Mouse (Mus musculus) kidney, postnatal 25 days (tissue): ENCODE measurements around the gene Gnaq.
"Not testable (repeated sequence)": the region's sequence is repeated elsewhere in the genome, so short reads cannot be mapped to it uniquely, and the experiment has no call there.

Source experiments
- DNase-seq, 2 experiments: peaks; one replicate each; pipeline ENCODE4 v3.0.0; 2021; ENCODE audit warnings: mixed read lengths in 2 of 2

Gnaq gene

DNA sequence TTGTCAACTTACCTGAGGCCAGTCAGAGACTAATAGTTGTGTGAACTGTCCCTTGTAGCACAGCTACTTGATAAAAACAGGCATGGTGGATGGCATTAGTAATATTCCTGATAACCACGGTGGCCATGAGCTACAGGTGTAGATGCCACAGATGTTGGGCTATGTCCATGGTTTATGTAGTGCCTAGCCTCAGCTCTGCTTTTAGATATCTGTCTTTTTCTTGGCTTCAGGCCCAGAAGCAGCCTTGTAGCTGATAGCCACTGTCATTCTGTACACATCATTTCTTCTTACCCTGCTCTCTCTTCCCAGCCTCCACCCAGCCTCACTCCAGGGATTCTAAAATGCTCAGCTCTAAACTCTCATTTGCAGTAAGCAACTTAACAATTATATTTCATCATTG, 128.3 kb downstream of the Gnaq start:
- no peak for DNase-seq

DNA sequence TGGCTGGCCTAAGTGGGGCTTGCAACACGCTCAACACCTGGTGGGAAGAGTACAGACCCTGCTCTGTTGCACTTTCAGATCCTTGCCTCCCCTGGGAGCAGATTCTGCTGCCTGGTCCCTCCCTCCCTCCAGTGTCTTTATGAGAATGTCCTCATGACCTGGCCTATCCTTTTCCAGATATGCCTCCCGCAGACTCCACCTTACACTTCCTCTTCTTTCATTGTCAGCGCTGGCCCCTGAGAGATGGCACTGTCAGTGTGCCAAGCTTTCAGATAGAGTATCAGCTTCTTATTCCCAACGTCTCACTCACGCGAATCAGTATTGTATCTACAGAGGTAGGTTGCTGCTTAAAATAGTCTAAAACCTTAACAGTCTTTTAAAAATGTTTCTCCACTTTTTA, 129.0 kb downstream of the Gnaq start:
- DNase-seq = peak; percentile 40 to 54

DNA sequence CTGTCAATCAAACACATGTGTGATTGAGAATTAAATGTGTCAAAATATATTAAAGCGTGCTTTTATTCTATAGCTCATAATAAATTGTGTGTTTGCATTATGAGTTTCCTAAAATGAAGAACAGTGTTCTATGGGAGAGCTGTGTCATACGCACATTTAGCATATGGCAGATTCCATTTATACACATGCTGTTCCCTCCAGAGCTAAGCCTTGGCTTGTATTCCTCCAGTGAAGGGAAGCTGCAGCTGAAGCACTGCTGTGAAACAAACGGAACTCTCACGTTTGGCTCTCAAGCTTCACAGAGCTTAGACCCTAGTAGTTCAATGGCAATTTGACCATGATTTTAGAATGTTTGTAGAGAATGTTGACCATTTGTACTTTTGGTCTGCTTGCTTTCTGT, 129.7 kb downstream of the Gnaq start:
- DNase-seq = no peak

DNA sequence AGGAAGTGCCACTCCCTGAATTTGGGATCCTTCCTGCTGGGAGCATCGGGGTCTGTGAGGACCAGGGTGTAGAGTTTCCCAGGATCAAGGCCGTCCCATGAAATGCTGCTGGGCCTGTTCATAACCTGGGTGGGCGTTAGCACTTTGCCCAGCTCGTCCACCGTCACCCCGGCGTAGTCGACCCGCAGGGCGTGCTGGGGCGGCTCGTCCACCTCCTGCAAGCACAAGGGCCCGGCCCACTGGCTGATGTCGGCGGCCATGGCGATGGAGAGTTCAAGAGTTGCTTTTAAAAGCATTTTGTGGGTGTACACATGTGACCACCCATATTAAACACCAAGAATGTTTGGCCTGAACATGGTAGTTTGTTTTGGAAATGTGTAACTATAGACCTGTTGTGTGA, 134.7 kb downstream of the Gnaq start:
- not testable (repeated sequence) for DNase-seq

DNA sequence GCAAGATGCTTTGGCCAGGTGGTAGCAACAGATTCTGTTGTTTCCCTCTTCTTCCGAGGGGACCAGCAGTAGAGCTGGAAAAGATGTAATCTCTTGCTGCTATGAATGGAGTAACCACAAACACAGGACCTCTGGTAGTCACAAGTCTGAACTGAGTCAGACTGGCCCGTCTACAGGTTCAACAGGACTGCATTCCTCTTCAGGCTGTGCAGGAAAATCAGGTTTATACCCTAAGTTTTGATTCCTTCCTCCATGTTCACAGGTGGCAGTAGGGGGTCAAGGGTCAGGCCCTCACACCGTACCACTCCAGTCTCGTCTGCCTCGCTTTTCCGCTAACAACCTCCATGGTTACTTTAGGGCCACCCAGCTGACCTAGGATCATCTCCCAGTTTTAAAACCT, 137.6 kb downstream of the Gnaq start:
- no peak for DNase-seq

DNA sequence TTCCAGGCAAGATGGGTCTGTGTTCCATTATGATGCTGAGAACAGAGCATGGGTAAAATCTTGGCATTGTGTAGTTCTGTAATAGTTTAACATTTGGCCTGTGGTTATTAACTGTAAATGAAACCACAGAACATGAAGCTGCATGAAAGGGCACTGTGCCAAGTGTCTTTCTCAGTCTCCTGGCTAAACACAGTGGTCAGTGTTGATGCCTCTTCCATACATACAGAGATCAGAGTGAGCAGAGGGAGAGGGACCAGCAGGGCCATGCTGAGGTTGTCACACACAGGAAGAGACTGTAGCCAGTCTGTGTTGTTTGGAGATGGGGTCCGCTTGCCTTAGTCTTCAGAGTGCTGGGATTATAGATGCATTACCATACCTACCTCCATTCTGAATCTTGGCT, 138.4 kb downstream of the Gnaq start:
- no peak for DNase-seq

DNA sequence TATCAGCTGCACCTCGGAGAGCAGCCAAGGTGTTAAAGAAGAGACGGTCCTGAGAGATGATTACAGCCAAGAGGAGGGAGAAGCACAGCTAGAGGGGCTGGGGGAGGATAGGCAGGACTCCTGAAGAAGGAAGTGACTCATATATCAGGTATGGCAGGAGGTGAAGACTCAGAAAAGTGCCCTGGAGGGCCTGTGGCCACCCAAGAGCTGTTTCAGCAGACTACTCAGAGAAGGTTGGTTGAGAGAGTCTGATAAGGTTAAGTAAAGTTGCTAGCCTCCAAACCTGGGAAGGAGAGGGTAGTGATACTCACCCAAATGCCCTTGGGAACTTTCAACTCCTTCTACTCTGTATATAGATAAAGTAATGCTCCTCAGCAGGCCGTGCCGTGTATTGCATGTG, 140.4 kb downstream of the Gnaq start:
- no peak for DNase-seq

DNA sequence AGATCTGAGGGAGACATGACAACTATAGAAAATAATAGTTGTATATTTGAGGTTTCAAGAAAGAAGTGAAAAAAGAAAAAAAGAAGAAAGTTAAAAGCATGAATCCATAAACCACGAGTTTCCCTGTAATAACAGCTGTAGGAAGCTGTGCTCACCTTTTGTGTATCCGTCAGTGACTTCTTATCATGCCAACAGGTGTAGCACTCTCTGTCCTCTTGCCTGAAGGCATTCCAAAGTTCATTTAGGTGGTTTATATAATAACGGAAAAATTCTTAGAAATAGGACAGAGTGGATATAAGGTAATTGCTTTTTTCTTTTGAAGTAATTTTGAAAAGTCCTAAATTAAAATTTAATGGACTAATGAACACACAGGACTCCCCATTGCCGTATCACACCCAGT, 147.6 kb downstream of the Gnaq start:
- no peak for DNase-seq

DNA sequence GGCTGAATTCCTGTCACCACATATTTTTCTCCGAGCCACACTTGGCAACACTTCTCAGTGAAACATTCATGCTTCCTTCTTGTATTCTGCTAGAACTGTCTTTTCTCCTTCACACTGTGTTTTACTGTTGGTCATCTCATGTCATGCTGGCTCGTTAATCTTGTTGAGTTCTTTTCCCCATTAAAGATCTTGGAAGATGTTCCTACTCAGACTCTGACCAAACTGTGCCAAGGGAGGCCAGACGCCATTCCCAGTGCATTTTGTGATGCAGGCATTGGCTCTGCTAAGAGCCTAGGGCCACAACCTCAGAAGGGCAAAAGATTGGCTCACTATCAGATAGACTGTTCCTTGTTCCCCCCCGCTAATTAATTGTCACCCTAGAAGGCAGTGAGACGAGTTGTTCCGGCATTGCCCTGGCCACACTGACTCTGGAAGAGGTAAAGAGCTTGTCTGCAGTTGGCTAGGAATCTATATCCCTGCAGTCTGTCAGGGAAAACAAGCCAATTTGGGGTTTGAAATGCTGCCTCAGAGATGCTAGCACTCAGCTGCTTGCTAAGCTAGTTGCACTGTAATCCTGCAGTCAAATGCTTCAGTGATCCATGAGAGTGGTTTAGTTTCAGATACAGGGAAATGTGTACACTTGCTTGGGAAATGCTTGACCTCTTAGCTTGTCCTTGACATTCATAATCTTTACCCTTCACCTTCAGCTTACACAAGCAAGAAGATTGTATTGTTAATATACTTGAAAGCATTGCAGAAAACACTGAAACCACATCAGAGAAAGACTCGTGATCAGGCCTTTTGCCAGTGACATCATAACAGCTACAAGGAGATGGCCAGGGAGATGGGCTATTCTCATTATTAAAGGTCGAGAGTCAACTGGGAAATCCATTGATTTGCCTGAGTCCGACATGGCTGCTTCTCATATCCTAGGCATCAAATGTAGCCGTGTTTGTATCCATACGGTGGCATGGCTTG, 152.7 kb downstream of the Gnaq start:
- no peak for DNase-seq

DNA sequence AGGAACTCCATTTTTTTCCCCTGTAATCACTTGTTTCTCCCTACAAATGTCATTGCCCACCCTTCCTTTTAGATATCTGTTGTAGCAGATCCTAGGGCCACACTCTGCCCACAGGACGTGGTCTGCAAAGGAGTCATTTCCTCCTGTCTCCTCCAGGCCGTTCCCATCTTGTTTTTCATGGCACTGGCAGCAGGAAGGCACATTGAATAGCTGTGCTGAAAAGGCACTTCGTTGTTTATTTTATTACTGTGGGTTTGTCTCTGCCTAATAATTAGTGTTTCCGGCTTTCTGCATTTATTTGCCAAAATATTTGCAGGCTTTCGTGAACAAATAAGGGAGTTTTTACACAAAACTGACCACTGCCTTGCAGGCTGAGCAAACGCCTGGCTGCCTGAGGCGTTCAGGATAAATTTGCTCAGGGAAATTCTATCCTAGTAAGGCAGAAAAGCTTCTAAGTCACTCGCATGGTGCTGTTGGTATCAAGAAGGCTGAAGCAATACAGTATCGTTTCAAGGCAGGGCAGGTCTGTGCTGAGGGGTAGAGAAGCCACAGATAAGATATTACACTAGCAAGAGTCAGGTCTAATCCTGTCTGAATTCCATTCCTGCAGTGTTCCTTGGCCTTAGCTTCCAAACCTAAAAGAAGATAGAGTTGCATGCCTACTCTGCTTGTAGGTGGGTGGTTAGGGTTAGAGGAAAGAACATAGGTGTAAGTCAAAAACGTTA, 154.0 kb downstream of the Gnaq start:
- peak; percentile 48 to 71 for DNase-seq

DNA sequence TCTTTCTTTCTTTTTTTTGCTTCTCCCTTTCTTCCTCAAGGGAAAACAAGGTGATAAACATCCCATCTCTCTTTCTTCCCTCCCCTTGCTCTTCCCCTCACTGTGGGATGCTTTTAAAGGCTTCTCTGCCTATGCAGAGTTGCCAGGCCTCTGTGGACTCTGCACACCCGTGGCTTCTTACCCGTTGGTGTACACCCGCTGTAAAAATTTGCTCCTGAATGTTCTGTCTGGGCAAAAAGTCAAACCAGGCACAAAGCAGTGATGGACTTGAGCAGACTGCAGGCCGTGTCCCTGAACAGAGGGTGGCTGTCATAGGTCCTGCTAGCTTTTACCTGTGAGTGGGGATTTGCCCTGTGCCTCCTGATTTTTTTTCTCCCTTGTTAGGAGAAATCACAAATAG, 154.7 kb downstream of the Gnaq start:
- peak in 1 of 2 experiments; percentile 41 for DNase-seq

DNA sequence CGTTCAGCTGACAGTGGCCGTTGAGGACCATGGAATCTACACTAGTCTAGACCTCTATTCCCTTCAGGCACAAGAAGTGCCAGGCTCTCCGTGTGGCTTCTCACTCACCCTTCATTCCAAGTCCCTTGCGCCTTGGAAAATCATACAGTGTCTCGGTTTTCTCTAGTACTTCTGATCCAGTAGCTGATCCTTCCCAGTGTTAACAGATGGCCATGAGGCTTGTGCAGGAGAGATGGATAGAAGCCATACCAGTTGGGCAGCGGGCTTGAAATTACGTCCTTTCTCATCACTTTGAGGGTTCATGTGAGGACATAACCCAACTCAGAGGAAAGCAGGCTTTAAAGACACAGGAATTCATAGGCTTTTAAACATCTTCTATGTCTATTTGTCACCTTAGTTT, 155.3 kb downstream of the Gnaq start:
- DNase-seq = no peak

DNA sequence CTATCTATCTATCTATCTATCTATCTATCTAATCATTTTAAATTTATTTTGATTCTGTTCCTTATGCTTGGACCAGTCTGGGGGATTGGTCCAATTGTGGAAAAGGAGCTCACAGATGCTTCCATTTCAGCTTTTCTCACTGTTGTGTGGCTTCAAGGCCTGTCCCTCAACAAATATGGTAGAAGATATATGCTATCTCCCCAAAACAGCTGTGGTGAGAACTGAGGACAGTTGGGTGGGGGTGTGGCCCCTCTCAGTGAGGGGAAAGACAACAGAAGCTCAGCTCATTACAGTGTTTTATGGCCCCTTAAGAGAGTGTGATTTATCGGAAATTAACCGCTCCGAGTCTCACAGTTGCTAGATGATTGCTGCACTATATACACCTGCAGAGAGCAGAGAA, 158.5 kb downstream of the Gnaq start:
- no peak for DNase-seq

DNA sequence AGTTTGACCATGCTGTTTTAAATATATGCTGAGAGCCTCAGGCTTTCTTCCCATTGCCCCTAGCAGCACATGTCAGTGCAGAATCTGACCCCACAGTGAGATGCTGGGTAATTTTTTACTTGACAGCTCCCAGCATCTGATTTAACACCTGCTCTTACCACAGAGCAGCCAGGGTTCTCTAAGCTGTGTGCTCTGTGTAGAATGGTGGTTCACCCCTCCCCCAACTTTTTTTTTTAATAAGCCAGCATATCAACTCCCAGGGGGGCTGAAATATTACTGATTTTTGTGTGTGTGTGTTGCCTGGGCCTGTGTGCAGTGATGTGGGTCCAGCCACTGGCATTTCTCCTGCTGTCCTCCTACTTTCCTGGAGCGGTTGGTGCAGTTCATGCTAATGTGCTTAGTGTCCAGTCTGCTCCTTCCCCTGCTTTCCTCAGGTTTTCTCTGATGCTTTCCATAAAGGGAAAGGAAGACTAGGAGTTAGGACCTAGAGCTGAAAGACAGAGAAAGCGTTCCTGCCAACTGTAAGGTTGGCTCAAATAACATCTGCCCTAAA, 159.5 kb downstream of the Gnaq start:
- no peak for DNase-seq

DNA sequence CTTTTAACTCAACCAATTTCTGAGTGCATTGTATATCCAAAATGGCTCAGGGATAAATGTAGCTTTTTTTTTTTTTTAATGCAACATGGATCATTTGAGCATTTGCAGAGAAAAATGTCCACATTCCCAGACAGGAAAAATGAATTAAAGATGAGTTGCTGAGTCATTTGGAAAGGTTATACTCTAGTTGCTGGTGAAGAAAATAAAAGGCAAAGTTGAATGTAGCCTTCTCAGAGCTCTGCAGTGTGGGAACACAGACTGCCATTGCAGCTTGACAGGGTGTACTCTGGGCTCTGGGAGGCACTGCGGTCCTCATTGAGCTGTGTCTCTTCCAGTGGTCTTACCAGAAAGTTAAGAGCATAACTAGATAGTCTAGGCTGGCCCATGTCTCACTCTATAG, 160.3 kb downstream of the Gnaq start:
- no peak for DNase-seq

DNA sequence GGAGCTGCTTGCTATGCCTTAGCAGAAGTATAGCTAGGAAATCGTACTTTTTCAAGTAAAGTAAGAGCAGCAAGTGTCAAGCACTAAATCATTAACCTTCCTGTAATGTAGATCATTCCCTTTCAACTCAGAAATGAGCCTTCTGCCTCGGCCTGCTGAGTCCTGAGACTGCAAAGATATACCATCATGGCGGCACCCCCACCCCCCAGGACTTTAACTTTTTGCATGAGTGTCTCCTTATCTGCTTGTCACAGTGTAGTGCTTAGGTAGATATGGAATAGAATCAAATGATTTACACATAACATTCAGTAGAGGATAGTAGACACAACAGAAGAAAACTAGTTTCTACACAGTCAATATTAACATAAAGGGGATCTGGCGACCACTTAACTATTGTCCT, 167.8 kb downstream of the Gnaq start:
- no peak for DNase-seq

DNA sequence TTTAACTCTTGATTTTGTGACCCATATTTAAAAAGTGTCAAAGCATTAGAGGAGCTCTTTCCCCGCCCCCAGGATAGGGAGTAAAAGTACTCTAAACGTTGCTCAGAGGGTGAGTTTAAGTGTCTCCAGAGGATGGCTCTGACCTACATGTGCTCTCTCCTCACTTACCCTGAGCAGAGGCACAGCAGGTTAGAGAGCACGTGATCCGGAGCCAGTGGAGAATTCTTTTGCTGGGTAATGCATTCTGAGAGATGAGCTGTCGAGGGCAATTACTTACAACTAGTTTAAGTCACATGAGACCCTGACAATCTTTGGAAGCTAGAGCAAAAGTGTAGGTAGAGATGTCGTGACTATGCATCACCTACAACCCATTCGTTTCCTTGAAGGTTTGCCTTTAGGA, 168.7 kb downstream of the Gnaq start:
- DNase-seq = peak; percentile 33 to 59

DNA sequence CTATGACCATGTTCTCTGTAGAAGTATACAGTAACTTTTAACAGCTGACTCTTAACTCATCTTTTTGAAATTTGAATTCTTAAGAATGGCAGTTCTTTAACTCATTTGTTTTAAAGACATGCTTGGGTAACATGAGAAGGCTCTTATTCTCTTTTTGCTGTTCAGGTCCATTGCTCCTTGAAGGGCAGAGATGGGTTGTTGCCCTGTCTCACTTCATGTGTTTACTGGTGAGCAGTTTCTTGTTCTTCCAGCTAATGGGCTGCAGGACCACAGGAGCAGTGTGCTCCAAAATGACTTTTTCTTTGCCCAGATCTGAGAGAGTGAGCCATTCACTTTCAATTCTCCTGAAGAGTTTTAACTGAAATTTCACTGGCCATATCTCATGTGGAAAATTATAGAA, 176.4 kb downstream of the Gnaq start:
- peak in 1 of 2 experiments; percentile 40 for DNase-seq

DNA sequence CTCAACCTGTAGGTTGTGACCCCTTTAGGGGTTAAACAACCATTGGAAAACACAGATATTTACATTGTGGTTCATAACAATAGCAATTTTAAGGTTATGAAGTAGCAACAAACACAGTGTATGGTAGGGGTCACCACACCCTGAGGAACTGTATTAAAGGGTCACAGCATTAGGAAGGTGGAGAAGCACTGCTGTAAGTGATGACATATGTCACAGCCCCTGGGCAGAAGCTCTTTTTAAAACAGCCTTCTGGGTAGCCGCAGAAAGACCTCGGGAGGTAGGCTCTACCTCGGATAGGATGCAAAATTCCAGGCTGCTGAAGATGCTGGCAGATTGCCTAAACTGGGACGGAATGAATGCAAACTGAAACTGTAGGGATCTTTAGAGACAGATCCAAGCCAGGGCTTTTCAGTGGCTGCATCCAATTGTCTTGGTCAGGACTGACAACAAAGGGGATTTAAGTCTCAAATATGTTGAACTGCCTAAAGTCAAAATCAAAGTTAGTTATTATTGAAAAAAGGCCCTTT, 181.7 kb downstream of the Gnaq start:
- DNase-seq = peak; percentile 41 to 65

DNA sequence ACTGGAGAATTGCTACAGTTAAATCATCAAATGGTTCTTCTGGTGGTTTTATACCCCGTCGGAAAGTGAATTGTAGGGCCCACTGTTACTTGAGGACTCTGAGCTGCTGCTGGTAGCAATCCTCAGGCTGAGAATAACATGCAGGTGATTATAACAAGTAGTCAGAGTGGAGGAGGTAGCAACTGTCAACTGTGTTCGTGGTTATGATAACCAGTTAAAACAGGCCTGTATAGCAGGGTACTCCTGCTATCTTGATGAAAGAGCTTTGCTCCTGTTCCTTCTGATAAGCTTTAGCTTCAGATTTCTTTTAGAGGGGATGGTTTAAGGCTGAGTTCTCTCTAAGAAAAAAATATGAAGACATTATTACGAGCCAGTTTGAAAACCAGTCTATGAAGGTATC, 182.9 kb downstream of the Gnaq start:
- no peak for DNase-seq

DNA sequence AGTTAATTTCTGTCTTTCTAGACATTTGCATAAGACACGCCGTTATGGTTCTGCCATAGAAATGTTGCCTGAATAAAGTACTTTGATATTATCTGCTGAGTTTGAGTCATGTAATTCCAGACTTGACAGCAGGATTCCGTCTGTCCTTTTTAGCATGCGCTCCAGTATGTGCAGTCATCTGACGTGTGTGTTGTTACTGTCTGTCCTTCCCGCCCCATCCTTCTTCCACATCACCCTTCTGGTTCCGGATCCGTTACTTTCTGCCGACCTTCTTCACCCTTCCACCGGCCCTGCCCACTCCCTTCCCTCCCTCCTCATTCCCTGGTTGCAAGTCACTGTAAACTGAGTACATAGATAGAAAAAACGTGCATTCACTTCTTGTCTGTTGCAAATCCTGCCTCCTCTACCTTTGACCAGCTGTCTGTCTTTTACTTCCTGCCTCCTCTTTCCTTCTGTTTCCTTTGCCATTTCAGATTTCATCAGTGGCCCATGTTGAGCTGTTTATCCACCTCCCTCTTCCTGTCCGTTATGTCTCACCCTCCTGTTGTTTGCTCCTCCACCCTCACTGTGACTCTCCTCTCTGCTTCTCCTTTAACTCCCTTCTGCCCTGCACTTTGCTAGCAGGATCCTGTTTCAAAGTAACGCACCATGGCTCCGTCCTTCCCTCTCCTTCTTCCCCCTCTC, 185.6 kb downstream of the Gnaq start:
- no peak for DNase-seq

DNA sequence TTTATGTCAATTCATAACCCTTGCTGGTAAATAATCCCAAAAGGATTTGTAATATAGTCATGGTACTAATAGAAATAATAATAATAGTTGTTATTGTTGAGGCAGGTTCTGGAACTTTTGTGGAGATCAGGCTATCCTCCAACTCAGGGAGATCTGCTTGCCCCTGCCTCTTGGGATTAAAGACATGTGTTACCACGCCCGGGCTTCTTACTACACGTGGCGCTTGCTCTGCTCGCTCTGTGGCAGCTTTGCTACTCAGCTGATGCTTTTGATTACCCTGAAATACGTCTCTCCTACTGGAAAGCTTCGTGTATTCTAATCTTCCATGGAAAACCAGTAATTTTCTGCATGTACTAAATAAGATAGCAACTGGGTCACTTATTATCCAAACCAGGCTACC, 187.4 kb downstream of the Gnaq start:
- DNase-seq = no peak

DNA sequence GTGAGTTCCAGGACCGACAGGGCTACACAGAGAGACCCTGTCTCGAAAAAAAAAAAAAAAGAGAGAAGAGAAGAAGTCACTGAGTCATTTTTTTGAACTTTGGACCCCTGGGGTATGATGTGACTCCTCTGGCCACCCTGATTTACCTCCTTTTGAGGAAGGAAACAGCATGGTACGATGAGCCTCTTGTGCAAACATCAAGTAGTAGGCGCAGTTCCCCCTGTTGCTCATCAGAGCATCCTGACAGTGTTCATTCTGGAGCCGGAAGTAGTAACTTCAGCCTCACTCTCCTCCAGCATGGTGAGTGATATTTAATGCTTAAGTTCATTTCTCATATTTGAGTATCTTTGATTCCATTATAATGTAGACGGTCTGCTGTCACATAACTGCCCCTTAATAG, 190.4 kb downstream of the Gnaq start:
- no peak for DNase-seq
